Mouse (Mus musculus) kidney, postnatal 36 days (tissue): ENCODE measurements at regions not wholly inside any gene's neighbourhood (a gene's known extent, or its start where the extent isn't known, plus 50 kb on each side); places are given as distances from the start of the nearest gene placed in this dataset.
A peak's percentile ranks its signal among the peaks of the same experiment; 100 is the strongest.

Experiments used
- DNase-seq, 2 experiments: peaks; one replicate each; pipeline ENCODE4 v3.0.0; 2021 to 2022; ENCODE audit warnings: mixed read lengths in 2 of 2

DNA sequence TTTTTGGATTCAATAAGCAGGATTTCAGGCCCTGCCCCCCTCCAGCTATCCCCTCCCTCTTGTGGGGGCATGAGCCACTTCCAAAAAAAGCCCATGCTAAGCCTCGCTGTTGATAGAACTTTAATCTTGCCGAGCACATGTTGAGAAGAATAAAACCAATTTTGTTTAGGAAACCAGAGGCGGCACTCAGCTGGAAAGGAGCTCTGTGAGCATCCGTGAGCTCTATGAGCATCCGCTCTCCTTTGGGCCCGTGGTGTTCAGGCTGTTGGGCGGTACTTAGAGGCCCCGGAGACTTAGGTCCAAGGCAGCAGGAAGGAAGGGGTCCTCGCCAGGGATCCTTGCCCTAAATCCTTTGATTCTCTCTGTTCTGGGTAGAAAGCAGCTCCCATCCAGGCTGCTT lies 117.0 kb downstream of the Tle3 start:
- no peak for DNase-seq

DNA sequence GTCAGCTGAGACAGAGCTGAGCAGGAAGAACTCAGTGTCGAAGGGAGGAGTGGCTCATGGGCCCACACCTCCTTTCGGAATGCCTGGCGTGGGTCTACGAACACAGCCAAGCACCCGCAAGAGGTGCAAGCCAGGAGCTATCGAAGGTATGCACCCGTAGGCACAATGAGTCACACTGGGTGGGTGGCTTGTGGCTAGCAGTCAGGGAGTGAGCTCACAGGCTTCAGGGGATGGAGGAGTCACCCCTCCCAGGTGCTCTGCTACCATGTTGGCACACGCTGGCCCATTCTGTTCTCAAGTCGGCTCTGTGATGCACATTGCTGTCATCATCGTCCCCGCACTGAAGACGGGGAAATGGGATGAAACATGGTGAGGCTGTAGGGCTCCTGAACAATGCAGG lies 115.7 kb downstream of the Tle3 start:
- no peak for DNase-seq

DNA sequence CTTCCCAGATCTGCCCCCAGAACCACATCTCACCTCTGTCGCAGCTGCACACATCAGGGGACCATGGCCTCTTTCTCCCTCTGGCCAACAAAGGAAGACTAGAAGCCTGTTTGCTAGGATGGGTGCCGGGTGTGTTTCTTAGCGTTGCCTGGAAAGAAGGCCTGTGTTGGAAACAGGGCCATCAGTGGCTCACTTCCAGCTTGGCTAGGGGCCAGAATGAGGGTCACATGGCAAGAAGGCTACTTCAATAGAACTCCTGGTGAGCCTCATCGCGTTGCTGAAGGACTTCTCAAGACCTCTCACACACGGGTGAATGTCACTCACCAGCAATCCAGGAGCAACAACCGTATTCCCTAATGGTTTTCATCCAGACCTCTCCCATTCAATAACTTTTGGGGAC lies 115.0 kb downstream of the Tle3 start:
- DNase-seq = peak in 1 of 2 experiments; percentile 18

DNA sequence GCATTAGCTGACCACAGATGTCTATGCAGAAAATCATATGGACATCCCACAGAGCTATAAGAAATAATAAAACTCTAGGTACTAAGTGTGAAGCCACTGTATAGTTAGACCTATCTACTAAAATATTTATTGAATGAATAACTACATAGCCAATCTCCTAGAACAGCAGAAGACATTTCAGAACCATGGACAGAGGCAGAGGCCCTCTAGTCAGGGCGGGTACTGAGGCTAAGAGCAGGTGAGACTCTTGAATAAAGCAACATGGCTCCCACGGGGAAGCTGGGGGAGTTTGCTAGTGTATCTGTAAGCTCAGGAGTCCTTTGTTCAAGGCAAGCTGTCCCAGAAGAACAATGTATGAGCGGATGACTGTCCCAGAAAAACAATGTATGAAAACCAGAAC lies 112.2 kb downstream of the Tle3 start:
- peak; percentile 30 to 63 for DNase-seq

DNA sequence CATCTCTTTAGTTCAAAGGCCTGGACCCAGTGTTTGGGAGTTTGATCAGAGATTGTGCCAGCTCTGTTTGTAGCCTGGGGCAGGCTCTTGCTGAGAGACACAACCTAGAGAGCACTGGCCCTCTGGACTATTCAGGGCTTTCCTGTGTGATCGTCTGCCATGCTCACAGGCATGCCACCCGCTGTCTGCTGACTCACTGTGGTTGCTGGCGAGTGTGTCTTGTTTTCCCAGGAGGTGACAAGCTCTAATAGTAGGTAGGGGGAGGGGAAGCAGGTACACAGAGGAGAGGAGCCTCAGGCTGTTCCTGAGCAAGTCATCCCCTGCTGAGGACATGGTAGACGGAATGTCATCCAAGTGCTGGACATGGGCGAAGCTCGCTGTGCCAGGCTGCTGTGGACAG lies 107.5 kb downstream of the Tle3 start:
- no peak for DNase-seq

DNA sequence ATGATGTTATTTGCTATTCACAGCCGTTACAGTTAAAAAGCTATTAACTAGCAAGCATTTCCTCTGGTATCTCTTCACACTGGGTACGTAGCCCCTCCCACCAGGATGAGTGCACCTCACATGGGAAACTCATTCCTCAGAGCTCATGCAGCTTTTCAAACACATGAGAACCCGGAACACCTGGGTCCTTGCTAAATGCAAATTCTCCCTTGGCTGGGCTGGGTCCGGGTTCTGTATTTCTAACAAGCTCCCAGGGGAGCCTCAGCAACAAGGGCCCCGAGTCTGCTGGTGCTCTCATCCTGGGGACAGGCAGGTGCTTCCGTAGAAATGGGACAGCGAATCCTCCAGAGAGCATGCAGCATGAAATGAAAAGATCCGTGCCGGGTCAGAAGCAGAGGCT lies 106.7 kb downstream of the Tle3 start:
- no peak for DNase-seq

GRCm38 (mm10) chr9:61476351-61476750 lies 104.2 kb downstream of the Tle3 start:
- DNase-seq = no peak

- peak in 1 of 2 experiments; percentile 18 for DNase-seq
Measured at GRCm38 (mm10) chr9:61470815-61471505, 98.8 kb downstream of the Tle3 start.

- no peak for DNase-seq
Measured at GRCm38 (mm10) chr9:61468897-61469509, 96.8 kb downstream of the Tle3 start.

GRCm38 (mm10) chr9:61468368-61468848 lies 96.2 kb downstream of the Tle3 start:
- peak; percentile 29 to 49 for DNase-seq
